Mouse (Mus musculus) macrophage (primary cell): ENCODE results near the gene Smug1. TPM values are rescaled to one million over a fixed set of nuclear protein-coding genes. Genes with fewer than 3 reads are reported as not detected.

ENCODE experiments used
- H3K27ac ChIP-seq: fragments of 350-480 bp; formaldehyde crosslinking; 2 replicates; pipeline ENCODE4 v1.9.0; 2021
- H3K36me3 ChIP-seq: fragments of 350-480 bp; formaldehyde crosslinking; 2 replicates; pipeline ENCODE4 v1.9.0; 2021; ENCODE audit errors: inconsistent target
- H3K4me3 ChIP-seq: fragments of 350-480 bp; formaldehyde crosslinking; 2 replicates; pipeline ENCODE4 v1.9.0; 2021; ENCODE audit errors: inconsistent target
- H3K79me2 ChIP-seq: fragments of 350-480 bp; formaldehyde crosslinking; 2 replicates; pipeline ENCODE4 v1.9.0; 2021; ENCODE audit errors: inconsistent target
- WGBS: methylation state at CpG from one replicate; pipeline ENCODE4 v1.1.7; 2026; ENCODE audit warnings: inconsistent platforms; ENCODE audit not compliant: missing documents; 5-methylcytosine and 5-hydroxymethylcytosine counted together
- polyA plus RNA-seq: library from polyadenylated mRNA; stranded (reverse); fragments of 250-400 nt; gene quantifications from 3 replicates; pipeline ENCODE4 v1.2.4, GENCODE M21; 2018; ENCODE audit warnings: inconsistent platforms
- total RNA-seq, 78 experiments: library from RNA; depleted of rRNA; stranded (reverse); fragments of 250-400 nt; gene quantifications; 1 replicate in 9 of 78; 2 replicates in 24 of 78; 3 replicates in 43 of 78; 4 replicates in 2 of 78; pipeline ENCODE4 v1.2.4; 2018; ENCODE audit warnings: inconsistent platforms in 56 of 78

The Smug1 gene
- 10 to 100 TPM in 18 of 26 experiments, 1 to 10 TPM in 8; 1.8 to 24.9 (median 13.7) TPM for total RNA-seq (2018; cell fraction: chromatin; rRNA removed)
- 1 to 10 TPM in 25 of 26 experiments, under 1 TPM in 1; 0.94 to 6.0 (median 3.2) TPM for total RNA-seq (2018; cell fraction: cytosol; rRNA removed)
- total RNA-seq (2018; cell fraction: nucleus; rRNA removed), result 10 to 100 TPM in 14 of 26 experiments, 1 to 10 TPM in 12; 3.0 to 23.8 (median 10.9) TPM
- 3.2 to 6.0 TPM (median 5.0 TPM) in 3 replicates for polyA plus RNA-seq

- Histone ChIP-seq H3K36me3 (no peaks in the 10 kb centered on the region), H3K4me3 (no peak within 1 kb of the TSS), H3K27ac (no peak within 1 kb of the TSS), H3K79me2 (peaks cover 10% of the 10 kb centered on the region)
- WGBS, result 77% methylated on average over 6 of the region's 6 CpGs
These were observed at the start of gene Smug1 for GRCm38 (mm10) chr15:103167042-103167615. Smug1 (minus strand) TSS chr15:103167092.

GRCm38 (mm10) chr15:103216052-103216451 lies 49.2 kb upstream of the Smug1 start:
- Histone ChIP-seq H3K27ac (no peak overlapping the region), H3K79me2 (peaks cover 73% of the 10 kb centered on the region), H3K36me3 (0 out of 2 replicates have a peak, but pooled peaks cover 8% of the 10 kb centered on the region), H3K4me3 (no peak overlapping the region)
- 95% methylated on average over 2 of the region's 2 CpGs for WGBS

- 23% methylated on average over 13 of the region's 15 CpGs for whole genome bisulfite sequencing
- peak overlapping the region; percentile 4; the same call in 1 of the 2 replicates for H3K4me3 ChIP-seq
These were observed 48.3 kb upstream of the Smug1 start for GRCm38 (mm10) chr15:103214971-103215907.

GRCm38 (mm10) chr15:103214149-103214548 lies 47.3 kb upstream of the Smug1 start:
- 100% methylated on average over 2 of the region's 2 CpGs for WGBS

More at GRCm38 (mm10) chr15:103214971-103215907, 48.3 kb upstream of the Smug1 start:
- Histone ChIP-seq H3K36me3 (0 out of 2 replicates have a peak, but pooled peaks cover 8% of the 10 kb centered on the region), H3K79me2 (peaks cover 65% of the 10 kb centered on the region), H3K27ac (no peak overlapping the region)

GRCm38 (mm10) chr15:103205156-103205555 lies 38.3 kb upstream of the Smug1 start:
- H3K79me2 ChIP-seq, result peaks cover 6% of the 10 kb centered on the region; the same call in 1 of the 2 replicates
- WGBS, result 68% methylated on average over 2 of the region's 2 CpGs
- no peak overlapping the region for H3K4me3 ChIP-seq
- H3K36me3 ChIP-seq, result peaks cover 4% of the 10 kb centered on the region; the same call in 1 of the 2 replicates
- no peak overlapping the region for H3K27ac ChIP-seq

More at GRCm38 (mm10) chr15:103214149-103214548, 47.3 kb upstream of the Smug1 start:
- no peak overlapping the region for H3K4me3 ChIP-seq
- H3K79me2 ChIP-seq, result peaks cover 54% of the 10 kb centered on the region
- 0 out of 2 replicates have a peak, but pooled peaks cover 8% of the 10 kb centered on the region for H3K36me3 ChIP-seq
- H3K27ac ChIP-seq, result no peak overlapping the region

GRCm38 (mm10) chr15:103202088-103202793 lies 35.3 kb upstream of the Smug1 start:
- H3K36me3 ChIP-seq, result peaks cover 15% of the 10 kb centered on the region; the same call in 1 of the 2 replicates
- peaks cover 6% of the 10 kb centered on the region; the same call in 1 of the 2 replicates for H3K79me2 ChIP-seq
- WGBS, result 91% methylated on average over 6 of the region's 6 CpGs
- no peak overlapping the region for H3K4me3 ChIP-seq
- H3K27ac ChIP-seq, result no peak overlapping the region

GRCm38 (mm10) chr15:103197785-103198184 lies 30.9 kb upstream of the Smug1 start:
- no peaks in the 10 kb centered on the region for H3K79me2 ChIP-seq
- H3K4me3 ChIP-seq, result no peak overlapping the region
- peaks cover 15% of the 10 kb centered on the region; the same call in 1 of the 2 replicates for H3K36me3 ChIP-seq
- WGBS, result 98% methylated on average over 4 of the region's 4 CpGs
- no peak overlapping the region for H3K27ac ChIP-seq

- no peak overlapping the region for H3K4me3 ChIP-seq
- H3K79me2 ChIP-seq, result no peaks in the 10 kb centered on the region
- H3K36me3 ChIP-seq, result peaks cover 15% of the 10 kb centered on the region; the same call in 1 of the 2 replicates
- 64% methylated on average over 1 of the region's 1 CpGs for WGBS
- no peak overlapping the region for H3K27ac ChIP-seq
These were observed 29.9 kb upstream of the Smug1 start for GRCm38 (mm10) chr15:103196835-103197234.

- 81% methylated on average over 2 of the region's 2 CpGs for WGBS
- Histone ChIP-seq H3K27ac (no peak overlapping the region), H3K4me3 (no peak overlapping the region), H3K79me2 (no peaks in the 10 kb centered on the region), H3K36me3 (peaks cover 2% of the 10 kb centered on the region; the same call in 1 of the 2 replicates)
These were observed 26.7 kb upstream of the Smug1 start for GRCm38 (mm10) chr15:103193606-103194005.

GRCm38 (mm10) chr15:103190531-103191462 lies 23.9 kb upstream of the Smug1 start:
- Histone ChIP-seq H3K4me3 (no peak overlapping the region), H3K36me3 (no peaks in the 10 kb centered on the region; the same call in 1 of the 2 replicates), H3K27ac (no peak overlapping the region), H3K79me2 (no peaks in the 10 kb centered on the region)
- 62% methylated on average over 10 of the region's 10 CpGs for WGBS

GRCm38 (mm10) chr15:103190083-103190482 lies 23.2 kb upstream of the Smug1 start:
- WGBS, result 95% methylated on average over 5 of the region's 7 CpGs
- Histone ChIP-seq H3K27ac (no peak overlapping the region), H3K79me2 (no peaks in the 10 kb centered on the region), H3K4me3 (no peak overlapping the region), H3K36me3 (no peaks in the 10 kb centered on the region; the same call in 1 of the 2 replicates)

GRCm38 (mm10) chr15:103187803-103188202 lies 20.9 kb upstream of the Smug1 start:
- H3K27ac ChIP-seq, result no peak overlapping the region
- no peaks in the 10 kb centered on the region; the same call in 1 of the 2 replicates for H3K36me3 ChIP-seq
- no peaks in the 10 kb centered on the region for H3K79me2 ChIP-seq
- WGBS, result 88% methylated on average over 6 of the region's 6 CpGs
- H3K4me3 ChIP-seq, result no peak overlapping the region
